Mouse (Mus musculus) C2C12 (cell line): ENCODE data around the gene Myh7.
"Not testable (repeated sequence)": the region's sequence is repeated elsewhere in the genome, so short reads cannot be mapped to it uniquely, and the experiment has no call there.

ENCODE experiments used
- CEBPB ChIP-seq: IDR thresholded peaks from one replicate; pipeline ENCODE4 v1.6.1; 2011; ENCODE audit warnings: low read depth, mild to moderate bottlenecking, control low read depth, moderate library complexity
- CTCF ChIP-seq: IDR thresholded peaks from one replicate; pipeline ENCODE4 v1.5.1; 2011; ENCODE audit not compliant: control insufficient read depth, insufficient read depth, insufficient read length
- USF1 ChIP-seq: IDR thresholded peaks from one replicate; pipeline ENCODE4 v1.6.1; 2011; ENCODE audit warnings: low read depth, mild to moderate bottlenecking, control low read depth, moderate library complexity

DNA sequence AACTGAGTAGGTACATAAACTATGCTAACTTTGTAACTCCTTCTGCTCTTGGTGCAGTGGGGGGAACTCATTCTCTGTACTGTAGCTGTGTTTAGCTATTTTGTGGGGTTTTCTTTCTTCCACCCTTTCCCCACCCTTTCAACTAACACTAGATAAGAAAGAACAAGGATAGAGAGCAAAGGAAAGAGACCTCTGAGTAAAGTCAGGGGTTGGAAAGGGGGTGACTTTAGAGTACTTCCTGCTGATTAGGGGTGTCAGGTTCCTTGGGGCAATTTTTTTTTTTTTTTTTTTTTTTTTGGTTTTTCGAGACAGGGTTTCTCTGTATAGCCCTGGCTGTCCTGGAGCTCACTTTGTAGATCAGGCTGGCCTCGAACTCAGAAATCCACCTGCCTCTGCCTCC lies 49.3 kb upstream of the Myh7 start:
- not testable (repeated sequence) for TF ChIP-seq CTCF, USF1, CEBPB
